Mouse (Mus musculus) MEL (cell line): Measurements from ENCODE around the gene Flt3l. TPM values are rescaled to one million over a fixed set of nuclear protein-coding genes. Genes with fewer than 3 reads are reported as not detected.

Experiments used
- DNase-seq: peaks from one replicate; pipeline ENCODE4 v3.0.0; 2011; ENCODE audit warnings: low read depth, low spot score
- H3K27ac ChIP-seq: 2 replicates; pipeline ENCODE4 v1.5.1; 2012; ENCODE audit warnings: low read depth, mild to moderate bottlenecking, control low read depth, low read length, moderate library complexity; ENCODE audit not compliant: control insufficient read depth
- H3K27me3 ChIP-seq, 2 experiments: fragments of 150-350 bp in 1 of 2; sonication (generic) in 1 of 2; 2 replicates each; pipeline ENCODE4 v1.6.1; 2012; ENCODE audit warnings: low read length in 2 of 2, mild to moderate bottlenecking in 2 of 2, improper control_type of control experiment in 1 of 2, moderate library complexity in 1 of 2; ENCODE audit not compliant: insufficient read depth in 2 of 2, control insufficient read depth in 1 of 2
- H3K36me3 ChIP-seq, 2 experiments: 2 replicates each; pipeline ENCODE4 v1.6.1; 2012 to 2014; ENCODE audit warnings: low read length in 2 of 2, improper control_type of control experiment in 1 of 2, inconsistent platforms in 1 of 2, mild to moderate bottlenecking in 1 of 2; ENCODE audit not compliant: insufficient read depth in 2 of 2, control insufficient read depth in 1 of 2
- H3K4me1 ChIP-seq, 2 experiments: fragments of 150-350 bp in 1 of 2; sonication (generic) in 1 of 2; 2 replicates each; pipeline ENCODE4 v1.6.1; 2012; ENCODE audit warnings: low read length in 2 of 2, improper control_type of control experiment in 1 of 2, mild to moderate bottlenecking in 1 of 2; ENCODE audit not compliant: insufficient read depth in 2 of 2, control insufficient read depth in 1 of 2
- H3K4me3 ChIP-seq, 2 experiments: fragments of 150-350 bp in 1 of 2; sonication (generic) in 1 of 2; 2 replicates each; pipeline ENCODE4 v1.5.1; 2012; ENCODE audit warnings: low read depth in 2 of 2, low read length in 2 of 2, mild to moderate bottlenecking in 2 of 2, moderate library complexity in 2 of 2, control low read depth in 1 of 2, improper control_type of control experiment in 1 of 2; ENCODE audit not compliant: control insufficient read depth in 1 of 2, insufficient read depth in 1 of 2
- H3K79me2 ChIP-seq: 2 replicates; pipeline ENCODE4 v1.6.1; 2012; ENCODE audit warnings: mild to moderate bottlenecking, low read length, moderate library complexity; ENCODE audit not compliant: control insufficient read depth, poor library complexity, insufficient read depth
- H3K9ac ChIP-seq: 2 replicates; pipeline ENCODE4 v1.6.1; 2012; ENCODE audit warnings: low read depth, mild to moderate bottlenecking, control low read depth, low read length, moderate library complexity; ENCODE audit not compliant: control insufficient read depth, poor library complexity, severe bottlenecking
- H3K9me3 ChIP-seq: fragments of 150-350 bp; sonication (generic); replicated peaks from 2 replicates; pipeline ENCODE4 v1.6.1; 2012; ENCODE audit warnings: mild to moderate bottlenecking, low read length, improper control_type of control experiment, moderate library complexity; ENCODE audit not compliant: insufficient read depth
- BHLHE40 ChIP-seq: IDR thresholded peaks from 2 replicates; pipeline ENCODE4 v1.6.1; 2012; ENCODE audit warnings: low read depth, mild to moderate bottlenecking, inconsistent platforms, low read length, improper control_type of control experiment, borderline replicate concordance
- CHD1 ChIP-seq: IDR thresholded peaks from 2 replicates; pipeline ENCODE4 v1.6.1; 2012; ENCODE audit warnings: low read depth, mild to moderate bottlenecking, inconsistent platforms, low read length, improper control_type of control experiment
- CHD2 ChIP-seq: IDR thresholded peaks from 2 replicates; pipeline ENCODE4 v1.6.1; 2011; ENCODE audit warnings: low read length, improper control_type of control experiment
- CTCF ChIP-seq, 3 experiments: IDR thresholded peaks in 2 of 3; conservative IDR thresholded peaks in 1 of 3; 2 replicates each; pipeline ENCODE4 v1.5.1; 2011 to 2012; ENCODE audit warnings: low read length in 3 of 3, low read depth in 2 of 3, mild to moderate bottlenecking in 2 of 3, improper control_type of control experiment in 1 of 3, inconsistent platforms in 1 of 3, mixed read lengths in 1 of 3, moderate library complexity in 1 of 3; ENCODE audit not compliant: control insufficient read depth in 1 of 3, insufficient read depth in 1 of 3, poor library complexity in 1 of 3, severe bottlenecking in 1 of 3
- E2F4 ChIP-seq: IDR thresholded peaks from 2 replicates; pipeline ENCODE4 v1.6.1; 2011; ENCODE audit warnings: low read depth, low read length, improper control_type of control experiment, borderline replicate concordance
- ELF1 ChIP-seq: IDR thresholded peaks from 2 replicates; pipeline ENCODE4 v1.6.1; 2014; ENCODE audit warnings: low read depth, mild to moderate bottlenecking, inconsistent platforms, low read length, improper control_type of control experiment, moderate library complexity
- ETS1 ChIP-seq: IDR thresholded peaks from 2 replicates; pipeline ENCODE4 v1.6.1; 2012; ENCODE audit warnings: low read depth, mild to moderate bottlenecking, inconsistent platforms, low read length, improper control_type of control experiment, moderate library complexity
- GABPA ChIP-seq: IDR thresholded peaks from 2 replicates; pipeline ENCODE4 v1.6.1; 2012; ENCODE audit warnings: low read depth, mild to moderate bottlenecking, inconsistent platforms, low read length, improper control_type of control experiment, moderate library complexity
- MAX ChIP-seq: IDR thresholded peaks from 2 replicates; pipeline ENCODE4 v1.6.1; 2011; ENCODE audit warnings: low read length, improper control_type of control experiment
- MAZ ChIP-seq: IDR thresholded peaks from 2 replicates; pipeline ENCODE4 v1.6.1; 2012; ENCODE audit warnings: low read depth, mild to moderate bottlenecking, inconsistent platforms, low read length, improper control_type of control experiment
- MYC ChIP-seq: IDR thresholded peaks from 2 replicates; pipeline ENCODE4 v1.6.1; 2011; ENCODE audit warnings: low read depth, mild to moderate bottlenecking, low read length, improper control_type of control experiment, moderate library complexity
- POLR2A ChIP-seq, 2 experiments: IDR thresholded peaks; 2 replicates each; pipeline ENCODE4 v1.6.1; 2011 to 2012; ENCODE audit warnings: low read length in 2 of 2, mild to moderate bottlenecking in 2 of 2, control low read depth in 1 of 2, improper control_type of control experiment in 1 of 2, low read depth in 1 of 2, moderate library complexity in 1 of 2; ENCODE audit not compliant: control insufficient read depth in 1 of 2, insufficient read depth in 1 of 2, poor library complexity in 1 of 2
- POLR2AphosphoS5 ChIP-seq: IDR thresholded peaks from 2 replicates; pipeline ENCODE4 v1.6.1; 2012; ENCODE audit warnings: low read depth, borderline replicate concordance, mild to moderate bottlenecking, inconsistent platforms, low read length, moderate library complexity, mixed read lengths
- RAD21 ChIP-seq: IDR thresholded peaks from 2 replicates; pipeline ENCODE4 v1.6.1; 2011; ENCODE audit warnings: mild to moderate bottlenecking, low read depth, low read length, improper control_type of control experiment
- SMC3 ChIP-seq: IDR thresholded peaks from 2 replicates; pipeline ENCODE4 v1.6.1; 2011; ENCODE audit warnings: low read depth, low read length, improper control_type of control experiment
- TAL1 ChIP-seq: IDR thresholded peaks from 2 replicates; pipeline ENCODE4 v1.6.1; 2012; ENCODE audit warnings: mild to moderate bottlenecking, inconsistent platforms, low read length, moderate library complexity, mixed read lengths
- UBTF ChIP-seq: IDR thresholded peaks from 2 replicates; pipeline ENCODE4 v1.6.1; 2012; ENCODE audit warnings: low read depth, mild to moderate bottlenecking, inconsistent platforms, low read length, improper control_type of control experiment, moderate library complexity, borderline replicate concordance; ENCODE audit not compliant: insufficient read depth
- USF1 ChIP-seq: IDR thresholded peaks from 2 replicates; pipeline ENCODE4 v1.6.1; 2014; ENCODE audit warnings: low read depth, mild to moderate bottlenecking, inconsistent platforms, low read length, improper control_type of control experiment, moderate library complexity
- ZC3H11A ChIP-seq: IDR thresholded peaks from 2 replicates; pipeline ENCODE4 v1.6.1; 2012; ENCODE audit warnings: low read depth, mild to moderate bottlenecking, inconsistent platforms, low read length, improper control_type of control experiment
- ZKSCAN1 ChIP-seq: IDR thresholded peaks from 2 replicates; pipeline ENCODE4 v1.6.1; 2012; ENCODE audit warnings: low read depth, mild to moderate bottlenecking, inconsistent platforms, low read length, improper control_type of control experiment, moderate library complexity
- ZMIZ1 ChIP-seq: IDR thresholded peaks from 2 replicates; pipeline ENCODE4 v1.6.1; 2012; ENCODE audit warnings: low read depth, mild to moderate bottlenecking, inconsistent platforms, low read length, improper control_type of control experiment, moderate library complexity
- polyA plus RNA-seq, 2 experiments: library from polyadenylated mRNA; stranded (reverse) in 1 of 2; unstranded in 1 of 2; fragments of >175 nt in 1 of 2; fragments of >200 nt in 1 of 2; gene quantifications; 2 replicates each; pipeline versions ENCODE4 v1.2.1 to v1.2.4; 2012; ENCODE audit warnings: low replicate concordance in 2 of 2, low read depth in 1 of 2; ENCODE audit not compliant: insufficient read length in 2 of 2, insufficient read depth in 1 of 2, missing spikeins in 1 of 2
- total RNA-seq: library from RNA; depleted of rRNA; stranded (reverse); fragments of 300-350 nt; gene quantifications from 2 replicates; pipeline ENCODE4 v1.2.3, GENCODE M21; 2012

Gene Flt3l
- total and polyA plus RNA-seq, 3 experiments, result 13.0 to 35.4 TPM; not detected in 1

DNA sequence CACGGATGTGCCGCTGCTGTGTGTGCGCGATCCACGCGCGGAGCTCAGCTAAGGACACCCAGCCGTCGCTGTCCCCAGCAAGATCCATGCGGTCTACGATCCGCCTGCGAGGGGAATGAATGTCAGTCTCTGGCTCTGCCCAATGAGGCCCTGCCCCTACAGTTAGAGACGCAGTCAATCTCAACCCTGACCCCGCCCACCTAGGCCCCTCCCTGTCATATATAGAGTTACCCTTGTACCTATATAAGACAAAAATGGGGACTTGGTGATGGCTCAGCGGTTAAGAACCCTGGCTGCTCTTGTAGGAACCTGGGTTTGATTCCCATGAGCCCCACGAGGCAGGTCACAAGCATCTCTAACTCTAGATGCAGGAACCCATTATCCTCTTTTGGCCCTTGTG, 47.6 kb downstream of the Flt3l start:
- H3K27me3 ChIP-seq, result no peaks in the 10 kb centered on the region
- TF ChIP-seq SMC3 (no peak), MYC (no peak), CTCF (IDR thresholded peaks at IDR 0.05 in 2 of 3, conservative IDR thresholded peaks at IDR 0.05 in 1 of 3; ENCODE audit: control insufficient read depth in 1 of 3, insufficient read depth in 1 of 3, low read depth in 2 of 3, low read length in 3 of 3, poor library complexity in 1 of 3, severe bottlenecking in 1 of 3) (no peak), MAX (no peak)
- TF ChIP-seq, all 39 proteins: peak for 0
- no peaks in the 10 kb centered on the region for H3K9me3 ChIP-seq
- peaks cover 2 to 7% of the 10 kb centered on the region in 2 experiments for H3K4me1 ChIP-seq
- no peak overlapping the region for H3K27ac ChIP-seq
- H3K36me3 ChIP-seq, result peaks cover 0 to 12% of the 10 kb centered on the region in 2 experiments; a peak in 2 of 4 replicates
- H3K9ac ChIP-seq, result no peak overlapping the region
- no peaks in the 10 kb centered on the region; the same call in 1 of the 2 replicates for H3K79me2 ChIP-seq
- no peak for DNase-seq
- H3K4me3 ChIP-seq, result no peak overlapping the region

DNA sequence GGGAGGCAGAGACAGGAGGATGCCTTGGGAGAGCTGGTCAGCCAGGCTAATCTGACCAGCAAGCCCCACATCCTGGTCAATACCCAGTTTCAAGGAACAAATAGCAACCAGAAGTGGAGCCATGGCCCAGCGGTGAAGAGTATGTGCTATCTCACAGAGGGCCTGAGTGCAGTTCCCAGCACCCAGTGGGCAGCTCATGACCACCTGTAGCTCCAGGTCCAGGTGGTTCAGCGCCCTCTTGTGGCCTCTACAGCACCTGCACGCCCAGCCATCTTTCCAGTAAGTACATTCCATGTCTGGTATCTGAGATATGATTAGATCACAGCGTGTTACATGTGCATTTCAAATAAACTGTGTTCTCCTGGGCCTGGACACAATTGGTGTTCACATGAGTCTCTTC, 50.1 kb downstream of the Flt3l start:
- H3K27me3 ChIP-seq, result no peaks in the 10 kb centered on the region
- DNase-seq, result peak; percentile 36
- H3K36me3 ChIP-seq, result peaks cover 0 to 9% of the 10 kb centered on the region in 2 experiments; a peak in 1 of 4 replicates
- no peak overlapping the region for H3K9ac ChIP-seq
- H3K4me1 ChIP-seq, result peaks cover 0 to 3% of the 10 kb centered on the region in 2 experiments; a peak in 3 of 4 replicates
- H3K79me2 ChIP-seq, result no peaks in the 10 kb centered on the region
- H3K4me3 ChIP-seq, result no peak overlapping the region
- H3K9me3 ChIP-seq, result no peaks in the 10 kb centered on the region
- TF ChIP-seq MAX (no peak), SMC3 (peak; percentile 18; the same call in 1 of the 2 replicates), CTCF (IDR thresholded peaks at IDR 0.05 in 2 of 3, conservative IDR thresholded peaks at IDR 0.05 in 1 of 3; ENCODE audit: control insufficient read depth in 1 of 3, insufficient read depth in 1 of 3, low read depth in 2 of 3, low read length in 3 of 3, poor library complexity in 1 of 3, severe bottlenecking in 1 of 3) (peak; percentile 57 to 79 (median 70))
- H3K27ac ChIP-seq, result no peak overlapping the region

DNA sequence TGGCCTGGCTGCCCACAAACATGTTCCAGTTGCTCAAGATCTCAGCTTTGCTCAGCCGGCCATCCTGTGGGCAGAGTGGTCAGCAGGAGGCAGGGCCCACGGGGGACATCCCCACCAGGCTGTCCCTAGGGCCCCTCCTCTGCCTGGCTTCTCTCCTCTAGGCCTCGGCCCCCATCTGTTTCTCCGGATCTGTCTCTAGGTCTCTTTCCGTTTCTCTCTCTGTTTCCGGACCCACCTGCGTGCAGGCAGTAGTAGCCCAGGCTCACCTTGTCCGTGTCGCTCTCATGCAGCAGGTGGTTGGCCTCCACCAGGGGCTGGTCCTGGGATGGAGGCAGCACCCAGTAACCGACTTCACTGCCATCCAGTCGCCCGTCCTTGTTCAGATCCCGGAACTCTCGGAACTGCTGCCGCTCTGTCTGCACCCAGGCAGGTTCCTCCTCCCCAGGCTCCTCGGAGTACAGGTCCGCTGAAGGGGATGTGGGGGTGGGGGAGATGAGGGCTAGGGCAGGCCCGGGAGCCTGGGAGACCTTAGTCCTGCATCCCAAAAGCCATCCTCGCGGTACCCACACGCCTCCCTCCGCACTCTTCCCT, 52.8 kb downstream of the Flt3l start:
- Histone ChIP-seq H3K9me3 (no peaks in the 10 kb centered on the region), H3K4me1 (peaks cover 0 to 4% of the 10 kb centered on the region in 2 experiments; a peak in 1 of 4 replicates), H3K27ac (no peak overlapping the region), H3K36me3 (peaks cover 0 to 2% of the 10 kb centered on the region in 2 experiments; a peak in 1 of 4 replicates), H3K9ac (no peak overlapping the region), H3K27me3 (no peaks in the 10 kb centered on the region), H3K4me3 (no peak overlapping the region), H3K79me2 (no peaks in the 10 kb centered on the region)
- TF ChIP-seq POLR2AphosphoS5 (no peak), CHD2 (no peak), ETS1 (no peak), MAZ (no peak), GABPA (no peak), E2F4 (no peak), POLR2A (IDR thresholded peaks at IDR 0.05; ENCODE audit: control insufficient read depth in 1 of 2, insufficient read depth in 1 of 2, low read depth in 1 of 2, low read length in 2 of 2, poor library complexity in 1 of 2) (no peak), BHLHE40 (no peak), ZKSCAN1 (no peak), UBTF (no peak), TAL1 (no peak), CHD1 (no peak), RAD21 (no peak), USF1 (no peak), ELF1 (no peak), SMC3 (no peak), ZC3H11A (no peak), ZMIZ1 (no peak), MYC (no peak)
- no peak for DNase-seq
